Mouse (Mus musculus) adrenal gland, adult (tissue): ENCODE measurements around the gene Nrg3.
"Not testable (repeated sequence)": the region's sequence is repeated elsewhere in the genome, so short reads cannot be mapped to it uniquely, and the experiment has no call there.

Experiments used
- DNase-seq, 2 experiments: peaks; one replicate each; pipeline ENCODE4 v3.0.0; 2022 to 2023; ENCODE audit warnings: low spot score in 1 of 2; ENCODE audit not compliant: inconsistent age in 2 of 2

The Nrg3 gene

GRCm38 (mm10) chr14:39240267-39240666 lies 232.6 kb downstream of the Nrg3 start:
- DNase-seq: no peak

GRCm38 (mm10) chr14:39211472-39211871 lies 261.4 kb downstream of the Nrg3 start:
- no peak for DNase-seq

DNA sequence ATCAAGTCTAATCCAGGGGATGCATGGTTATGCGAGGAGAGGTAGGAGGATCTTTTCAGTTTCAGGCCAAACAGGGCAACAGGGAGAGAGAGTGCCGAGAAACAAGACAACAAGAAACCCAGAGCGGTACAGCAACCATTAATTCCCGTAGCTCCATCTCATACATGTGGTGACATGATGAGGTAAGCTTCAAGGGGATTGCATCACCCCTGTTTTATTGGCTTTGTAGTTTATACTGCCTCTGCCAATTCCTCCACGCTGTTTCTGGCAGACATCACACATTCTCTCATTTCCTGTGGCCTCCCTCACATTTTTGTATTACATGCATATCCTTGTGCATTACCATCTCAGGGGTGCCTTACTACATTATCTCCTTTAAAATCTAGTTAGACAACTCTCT lies 280.9 kb downstream of the Nrg3 start:
- DNase-seq: no peak

- no peak for DNase-seq
Observed at GRCm38 (mm10) chr14:39173709-39174108, 299.2 kb downstream of the Nrg3 start.

GRCm38 (mm10) chr14:39160140-39160539 lies 312.7 kb downstream of the Nrg3 start:
- DNase-seq: no peak

DNA sequence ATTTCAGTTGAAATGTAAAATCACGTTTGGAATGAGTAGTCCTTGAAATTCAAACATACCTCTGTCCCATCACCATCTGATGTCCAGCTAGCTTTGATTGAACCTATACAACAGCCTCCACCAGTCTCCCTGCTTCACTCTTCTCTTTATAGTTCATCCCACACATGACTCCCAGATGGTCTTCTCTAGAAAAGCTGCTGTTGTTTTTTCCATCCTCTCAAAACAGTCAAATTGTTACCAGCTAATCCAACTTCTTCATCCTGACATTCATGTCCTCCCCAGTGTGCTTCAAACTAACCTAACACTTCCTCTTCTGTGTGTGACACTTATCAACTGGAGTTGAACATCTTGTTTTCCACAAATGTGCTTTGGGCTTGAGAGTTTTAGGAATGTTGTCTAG lies 317.4 kb downstream of the Nrg3 start:
- no peak for DNase-seq

GRCm38 (mm10) chr14:39129766-39130165 lies 343.1 kb downstream of the Nrg3 start:
- no peak for DNase-seq

DNA sequence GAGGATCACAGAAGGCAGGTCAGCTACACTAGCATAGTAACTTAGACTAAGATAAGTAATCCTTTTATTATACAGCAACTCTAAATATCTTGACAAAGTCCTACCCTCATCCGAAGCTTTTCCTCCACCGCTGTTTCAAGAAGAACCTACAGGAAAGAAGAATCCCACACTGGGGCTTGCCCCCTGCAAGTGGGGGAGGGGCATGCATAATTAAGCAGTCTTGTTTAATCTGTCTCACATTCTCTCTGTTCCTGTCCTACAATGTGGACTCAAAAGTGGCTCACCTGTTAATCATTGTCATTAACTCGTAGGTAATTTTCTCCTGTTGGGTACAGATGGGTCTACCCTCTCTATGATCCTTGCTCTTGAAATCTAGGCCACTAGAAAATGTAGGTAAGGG lies 354.9 kb downstream of the Nrg3 start:
- no peak for DNase-seq

DNA sequence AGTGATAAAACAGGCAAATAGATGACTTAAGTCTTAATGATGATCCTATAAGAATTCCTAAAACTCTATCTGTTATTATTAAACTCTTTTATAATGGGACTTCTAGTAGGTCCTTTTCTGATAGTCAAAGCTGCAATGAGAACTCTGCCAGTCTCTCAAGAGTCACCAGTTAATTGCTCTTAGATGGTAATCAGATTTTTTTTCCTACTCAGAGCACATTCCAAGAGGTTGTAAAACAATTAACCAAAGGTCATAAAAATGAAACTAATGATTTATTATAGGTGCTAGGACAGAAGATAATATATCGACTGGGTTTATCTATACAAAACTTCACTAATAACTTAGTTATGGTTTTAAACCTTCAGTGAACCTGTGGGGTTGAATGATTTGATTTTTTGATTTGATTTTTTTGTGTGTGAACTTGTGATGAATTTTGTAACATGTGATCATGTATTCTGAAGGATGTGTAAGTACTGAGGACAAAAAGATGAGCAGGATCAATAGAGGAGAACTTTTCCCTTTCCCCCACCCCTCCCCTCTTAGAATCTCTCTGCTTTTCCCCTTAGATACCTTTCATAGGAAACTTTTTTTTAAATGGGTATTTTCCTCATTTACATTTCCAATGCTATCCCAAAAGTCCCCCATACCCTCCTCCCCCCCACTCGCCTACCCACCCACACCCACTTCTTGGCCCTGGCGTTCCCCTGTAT lies 356.2 kb downstream of the Nrg3 start:
- not testable (repeated sequence) for DNase-seq

- no peak for DNase-seq
Observed at GRCm38 (mm10) chr14:39109566-39109965, 363.3 kb downstream of the Nrg3 start.

DNA sequence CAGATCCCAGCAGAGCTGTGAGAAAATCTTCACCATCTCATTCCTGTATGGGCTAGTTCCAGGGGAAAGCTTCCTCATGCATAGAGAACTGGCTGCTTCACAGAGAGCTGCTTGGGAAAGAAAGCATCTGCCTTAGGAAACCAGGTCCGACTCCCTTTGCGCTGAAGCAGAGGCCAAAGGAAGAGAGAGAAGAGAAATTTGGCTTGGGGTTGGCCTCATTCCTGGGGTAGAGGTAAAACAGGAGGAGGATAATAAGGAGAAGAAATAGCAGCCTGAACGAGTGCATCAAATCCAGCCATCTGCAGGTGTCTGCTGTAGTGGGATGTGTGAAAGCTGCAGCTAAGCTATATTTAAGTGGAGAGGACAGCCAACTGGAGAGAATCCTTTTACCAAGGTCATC lies 366.1 kb downstream of the Nrg3 start:
- DNase-seq: no peak

DNA sequence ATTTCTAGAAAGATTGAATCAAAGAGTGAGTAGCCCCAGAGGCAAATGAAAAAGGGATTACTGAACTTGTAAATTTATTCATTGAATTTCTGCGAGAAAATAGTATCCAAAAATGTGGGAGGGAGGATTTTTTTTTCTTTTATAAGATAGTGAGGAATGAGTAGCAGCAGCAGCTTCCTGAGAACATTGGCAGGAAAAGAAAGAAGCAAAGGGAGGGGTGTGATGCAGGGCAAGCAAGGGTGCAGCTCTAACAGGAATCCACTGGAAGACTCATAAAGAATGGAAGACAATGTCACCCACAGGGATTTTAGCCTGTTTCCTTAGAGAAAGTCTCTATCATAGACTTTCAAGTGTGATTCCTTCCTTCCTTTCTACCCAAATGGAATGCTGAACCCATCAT lies 377.7 kb downstream of the Nrg3 start:
- DNase-seq: no peak

GRCm38 (mm10) chr14:39079461-39079860 lies 393.4 kb downstream of the Nrg3 start:
- no peak for DNase-seq

GRCm38 (mm10) chr14:39051542-39051941 lies 421.3 kb downstream of the Nrg3 start:
- no peak for DNase-seq

- no peak for DNase-seq
Observed at GRCm38 (mm10) chr14:39049021-39049420, 423.9 kb downstream of the Nrg3 start.

GRCm38 (mm10) chr14:39044290-39044689 lies 428.6 kb downstream of the Nrg3 start:
- no peak for DNase-seq

- no peak for DNase-seq
Observed at GRCm38 (mm10) chr14:39043793-39044192, 429.1 kb downstream of the Nrg3 start.

DNA sequence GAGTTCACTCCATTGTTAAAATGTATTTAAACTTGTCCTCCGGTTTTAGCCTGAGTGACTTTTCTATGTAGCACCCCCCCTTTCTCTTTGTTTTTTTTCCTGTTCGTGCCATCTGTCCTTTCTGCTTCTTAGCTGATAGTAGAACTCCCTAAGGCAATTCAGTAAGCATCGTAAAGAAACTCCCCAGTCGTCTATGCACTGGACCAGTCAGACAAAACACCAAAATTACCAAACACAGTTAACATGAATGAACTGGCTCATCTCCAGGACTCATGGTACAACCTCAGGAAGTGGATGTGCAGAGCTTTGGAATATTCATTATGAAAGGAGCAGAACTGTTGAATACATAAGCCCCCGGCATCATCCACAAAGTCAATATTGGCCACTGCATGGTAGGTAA lies 429.5 kb downstream of the Nrg3 start:
- DNase-seq: no peak

DNA sequence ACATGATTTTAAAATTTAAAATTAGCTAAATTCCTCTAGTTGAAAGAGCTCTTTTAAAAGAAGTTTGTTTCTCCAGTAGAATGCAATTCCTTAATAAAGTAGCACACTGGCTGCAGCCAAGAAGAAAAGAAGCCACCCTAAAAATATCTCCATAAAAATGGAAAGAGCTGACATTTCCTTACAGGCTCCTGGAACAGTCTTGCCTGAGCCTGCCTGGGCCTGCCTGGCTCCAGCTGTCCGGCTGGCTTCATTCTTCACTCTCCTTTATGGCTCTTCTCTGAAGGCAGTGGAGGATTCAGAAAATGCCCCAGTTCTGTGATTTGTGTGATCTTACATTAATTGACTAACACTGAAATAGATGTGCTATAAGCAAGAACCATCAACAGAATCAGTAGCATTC lies 433.8 kb downstream of the Nrg3 start:
- no peak for DNase-seq

DNA sequence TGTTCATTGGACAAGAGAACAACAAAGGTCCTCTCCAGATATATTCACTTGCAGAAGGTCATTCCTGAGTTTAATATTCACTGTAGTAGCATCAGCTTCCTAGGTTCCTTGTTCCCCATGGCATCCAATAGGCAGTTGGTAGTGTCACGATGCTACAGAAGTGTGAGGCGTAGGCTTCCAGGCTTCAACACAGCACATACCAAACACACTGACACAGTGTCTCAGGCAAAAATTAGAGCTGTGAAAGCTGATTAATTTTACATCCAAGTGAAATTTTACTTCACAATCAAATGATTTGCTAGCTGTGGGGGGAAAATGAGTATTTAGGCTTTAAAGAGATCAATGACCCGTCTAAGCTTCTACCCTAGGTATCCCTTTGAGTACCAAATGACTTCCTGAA lies 438.4 kb downstream of the Nrg3 start:
- DNase-seq: no peak

- no peak for DNase-seq
Observed at GRCm38 (mm10) chr14:39023065-39023464, 449.8 kb downstream of the Nrg3 start.

DNA sequence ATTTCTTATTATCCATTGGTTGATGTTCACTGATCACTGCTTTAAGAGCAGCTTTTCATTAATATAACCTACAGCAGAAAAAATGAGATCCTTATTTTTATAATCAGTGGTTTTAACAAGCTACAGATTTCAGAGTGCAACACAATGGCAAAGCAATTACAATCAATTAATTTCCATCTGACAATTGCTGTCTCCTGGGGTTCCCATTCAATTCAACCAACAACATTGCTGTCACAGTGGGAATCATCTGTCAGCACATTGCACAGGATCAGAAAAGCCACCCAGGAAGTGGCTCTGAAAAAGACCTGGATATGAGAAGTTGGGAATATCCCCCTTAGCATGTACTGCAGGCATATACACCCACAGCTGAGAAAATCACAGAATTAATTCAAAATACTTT lies 458.8 kb downstream of the Nrg3 start:
- DNase-seq: no peak

GRCm38 (mm10) chr14:38997843-38998242 lies 475.0 kb downstream of the Nrg3 start:
- DNase-seq: no peak

- DNase-seq: no peak
Observed at GRCm38 (mm10) chr14:38992574-38992866, 480.4 kb downstream of the Nrg3 start.
